Mouse (Mus musculus): ENCODE measurements around the gene Tubg1. TPM values are rescaled to one million over a fixed set of nuclear protein-coding genes. Genes with fewer than 3 reads are reported as not detected.

Gene Tubg1
- 10 to 100 TPM; 44.4 to 52.3 TPM for total RNA-seq (2021)

GRCm38 (mm10) chr11:101119761-101120544, at the start of gene Tubg1, which contains the start of gene Retreg3:
Gene Tubg1, plus strand, starts transcription at chr11:101119938.
Gene Retreg3, minus strand, starts transcription at chr11:101119893.
- DNase-seq (ENCODE audit: extremely low spot score in 1 of 2, low spot score in 1 of 2), result peak; percentile 99

DNA sequence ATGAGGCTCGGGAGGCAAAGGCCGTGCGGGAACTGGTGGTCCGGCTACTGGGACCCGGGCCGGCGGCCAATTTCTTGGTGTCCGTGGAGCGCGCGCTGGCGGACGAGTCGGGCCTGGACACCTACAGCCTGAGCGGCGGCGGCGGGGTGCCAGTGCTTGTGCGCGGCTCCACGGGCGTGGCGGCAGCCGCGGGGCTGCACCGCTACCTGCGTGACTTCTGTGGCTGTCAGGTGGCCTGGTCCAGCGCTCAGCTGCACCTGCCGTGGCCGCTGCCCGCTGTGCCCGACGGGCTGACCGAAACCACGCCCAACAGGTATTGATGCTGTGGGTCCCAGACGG, 49.6 kb upstream of the Tubg1 start:
- DNase-seq (ENCODE audit: extremely low spot score in 1 of 2, low spot score in 1 of 2), result no peak

DNA sequence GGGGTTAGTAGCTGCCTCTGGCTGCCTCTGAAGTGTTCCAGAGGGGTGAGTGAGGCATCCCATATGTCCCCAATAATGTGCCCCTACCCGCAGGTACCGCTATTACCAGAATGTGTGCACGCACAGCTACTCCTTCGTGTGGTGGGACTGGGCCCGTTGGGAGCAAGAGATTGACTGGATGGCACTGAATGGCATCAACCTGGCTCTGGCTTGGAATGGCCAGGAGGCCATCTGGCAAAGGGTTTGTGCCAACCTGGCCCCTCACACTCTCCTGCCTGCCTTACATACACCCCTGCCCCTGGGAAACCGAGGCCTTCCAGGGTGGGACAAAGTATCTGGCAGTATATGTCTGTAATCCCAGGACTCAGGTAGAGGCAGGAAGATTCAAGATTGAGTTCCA, 48.8 kb upstream of the Tubg1 start:
- DNase-seq (ENCODE audit: extremely low spot score in 1 of 2, low spot score in 1 of 2), result no peak

GRCm38 (mm10) chr11:101071810-101072428, 47.8 kb upstream of the Tubg1 start:
- no peak for DNase-seq (ENCODE audit: extremely low spot score in 1 of 2, low spot score in 1 of 2)

DNA sequence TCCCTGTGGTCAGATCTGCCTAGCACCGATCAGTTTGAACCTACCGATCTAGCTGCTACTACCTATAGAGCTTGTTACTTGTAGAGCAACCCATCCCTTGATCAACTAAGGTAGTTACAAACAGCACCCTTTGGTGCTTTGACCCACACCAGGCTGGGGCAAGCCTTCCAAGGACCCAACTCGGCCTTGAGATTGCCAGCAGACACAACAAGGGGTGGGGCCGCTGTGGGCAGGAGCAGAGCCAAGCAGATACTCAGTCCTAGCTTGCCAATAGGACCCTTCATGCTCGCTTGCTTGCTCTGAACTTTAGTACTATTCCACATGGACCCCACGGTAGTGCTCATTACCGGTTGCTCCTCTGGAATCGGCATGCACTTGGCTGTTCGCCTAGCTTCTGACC, 41.6 kb upstream of the Tubg1 start, which contains the start of gene Hsd17b1:
TSS of gene Hsd17b1 (plus strand) at position 291 of the 400 bp plus-strand sequence.
- no peak for DNase-seq (ENCODE audit: extremely low spot score in 1 of 2, low spot score in 1 of 2)

- DNase-seq (ENCODE audit: extremely low spot score in 1 of 2, low spot score in 1 of 2), result no peak
Observed at GRCm38 (mm10) chr11:101079746-101080145, 40.0 kb upstream of the Tubg1 start.

DNA sequence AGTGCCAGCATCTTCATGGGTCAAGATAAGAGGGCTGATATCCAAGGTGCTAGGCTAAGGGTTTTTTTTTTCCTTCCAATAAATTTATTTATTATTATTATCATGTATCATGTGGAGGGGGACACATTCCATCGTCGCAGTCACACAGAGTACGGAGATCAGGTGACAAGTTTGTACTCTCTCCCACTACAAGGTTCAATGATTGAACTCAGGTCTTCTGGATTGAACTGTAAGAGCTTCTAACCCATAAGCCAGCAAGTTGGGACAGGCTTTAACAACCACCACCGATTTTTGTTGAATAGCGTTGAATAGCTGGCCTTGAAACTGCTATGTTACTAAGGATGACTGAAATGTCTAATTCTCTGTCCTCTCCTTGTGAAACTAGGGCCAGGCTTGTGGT, 39.3 kb upstream of the Tubg1 start:
- DNase-seq (ENCODE audit: extremely low spot score in 1 of 2, low spot score in 1 of 2), result no peak

GRCm38 (mm10) chr11:101081659-101082058, 38.1 kb upstream of the Tubg1 start:
- no peak for DNase-seq (ENCODE audit: extremely low spot score in 1 of 2, low spot score in 1 of 2)

- DNase-seq (ENCODE audit: extremely low spot score in 1 of 2, low spot score in 1 of 2), result peak; percentile 70 to 72
Observed at GRCm38 (mm10) chr11:101082208-101083082, 37.3 kb upstream of the Tubg1 start, which contains the start of gene Coasy. Gene Coasy, plus strand, starts transcription at chr11:101082565.

- DNase-seq (ENCODE audit: extremely low spot score in 1 of 2, low spot score in 1 of 2), result no peak
Observed at GRCm38 (mm10) chr11:101083083-101083697, 36.5 kb upstream of the Tubg1 start.

- no peak for DNase-seq (ENCODE audit: extremely low spot score in 1 of 2, low spot score in 1 of 2)
Observed at GRCm38 (mm10) chr11:101084246-101084645, 35.5 kb upstream of the Tubg1 start.

DNA sequence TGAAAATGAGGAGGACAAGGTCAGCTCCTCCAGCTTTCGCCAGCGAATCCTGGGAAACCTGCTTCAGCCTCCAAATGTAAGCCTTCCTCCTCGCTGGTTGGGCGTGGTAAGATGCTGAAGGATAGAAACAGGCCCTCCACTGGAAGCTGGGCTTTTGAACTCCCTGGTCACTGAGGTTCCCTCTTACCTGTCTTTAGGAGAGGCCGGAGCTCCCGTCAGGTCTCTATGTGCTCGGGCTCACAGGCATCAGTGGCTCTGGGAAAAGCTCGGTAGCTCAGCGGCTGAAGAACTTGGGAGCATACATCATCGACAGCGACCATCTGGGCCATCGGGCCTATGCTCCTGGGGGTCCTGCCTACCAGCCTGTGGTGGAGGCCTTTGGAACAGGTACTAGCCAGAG, 34.9 kb upstream of the Tubg1 start:
- no peak for DNase-seq (ENCODE audit: extremely low spot score in 1 of 2, low spot score in 1 of 2)

DNA sequence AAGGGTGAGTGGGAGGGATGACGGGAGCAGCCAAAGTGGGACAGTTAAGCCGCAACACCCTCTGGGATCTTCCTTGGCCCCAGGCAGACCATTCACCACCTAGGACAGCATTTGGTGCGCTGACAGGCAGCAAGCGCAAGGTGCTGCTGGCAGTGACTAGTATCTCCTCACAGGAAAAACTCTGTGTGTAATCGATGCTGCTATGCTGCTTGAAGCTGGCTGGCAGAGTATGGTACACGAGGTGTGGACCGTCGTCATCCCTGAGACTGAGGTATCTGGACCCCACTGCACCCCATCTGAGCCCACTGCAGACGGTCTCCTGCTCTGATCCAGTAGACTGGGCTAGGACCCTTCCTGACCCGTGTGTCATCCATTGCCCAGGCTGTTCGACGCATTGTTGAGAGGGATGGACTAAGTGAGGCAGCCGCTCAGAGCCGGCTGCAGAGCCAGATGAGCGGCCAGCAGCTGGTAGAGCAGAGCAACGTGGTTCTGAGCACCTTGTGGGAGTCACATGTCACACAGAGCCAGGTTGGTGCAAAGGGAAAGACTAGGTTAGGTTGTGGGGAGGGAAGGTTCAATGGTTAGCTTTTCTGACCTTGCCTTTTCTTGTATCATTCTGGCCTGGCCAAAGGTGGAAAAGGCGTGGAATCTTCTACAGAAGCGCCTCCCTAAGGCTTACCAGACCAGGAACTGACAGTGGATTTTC, 34.0 kb upstream of the Tubg1 start:
- no peak for DNase-seq (ENCODE audit: extremely low spot score in 1 of 2, low spot score in 1 of 2)

DNA sequence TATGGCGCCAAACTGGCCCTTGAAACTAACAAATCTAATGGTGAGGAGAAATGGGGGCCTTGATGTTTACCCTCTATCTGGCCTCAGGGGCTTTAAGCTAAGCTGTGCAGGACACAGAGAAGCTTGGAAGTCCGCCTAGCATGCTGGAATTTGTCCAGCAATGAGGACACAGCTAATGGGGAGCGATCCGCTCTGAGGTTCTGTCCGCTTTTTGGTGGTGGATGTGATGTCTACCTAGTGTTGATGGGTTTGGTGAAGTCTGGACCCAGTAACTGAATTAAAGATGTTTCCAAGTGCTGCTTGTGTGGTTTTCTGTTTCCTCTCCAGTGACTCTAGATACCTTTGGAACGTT, 33.4 kb upstream of the Tubg1 start:
- no peak for DNase-seq (ENCODE audit: extremely low spot score in 1 of 2, low spot score in 1 of 2)

DNA sequence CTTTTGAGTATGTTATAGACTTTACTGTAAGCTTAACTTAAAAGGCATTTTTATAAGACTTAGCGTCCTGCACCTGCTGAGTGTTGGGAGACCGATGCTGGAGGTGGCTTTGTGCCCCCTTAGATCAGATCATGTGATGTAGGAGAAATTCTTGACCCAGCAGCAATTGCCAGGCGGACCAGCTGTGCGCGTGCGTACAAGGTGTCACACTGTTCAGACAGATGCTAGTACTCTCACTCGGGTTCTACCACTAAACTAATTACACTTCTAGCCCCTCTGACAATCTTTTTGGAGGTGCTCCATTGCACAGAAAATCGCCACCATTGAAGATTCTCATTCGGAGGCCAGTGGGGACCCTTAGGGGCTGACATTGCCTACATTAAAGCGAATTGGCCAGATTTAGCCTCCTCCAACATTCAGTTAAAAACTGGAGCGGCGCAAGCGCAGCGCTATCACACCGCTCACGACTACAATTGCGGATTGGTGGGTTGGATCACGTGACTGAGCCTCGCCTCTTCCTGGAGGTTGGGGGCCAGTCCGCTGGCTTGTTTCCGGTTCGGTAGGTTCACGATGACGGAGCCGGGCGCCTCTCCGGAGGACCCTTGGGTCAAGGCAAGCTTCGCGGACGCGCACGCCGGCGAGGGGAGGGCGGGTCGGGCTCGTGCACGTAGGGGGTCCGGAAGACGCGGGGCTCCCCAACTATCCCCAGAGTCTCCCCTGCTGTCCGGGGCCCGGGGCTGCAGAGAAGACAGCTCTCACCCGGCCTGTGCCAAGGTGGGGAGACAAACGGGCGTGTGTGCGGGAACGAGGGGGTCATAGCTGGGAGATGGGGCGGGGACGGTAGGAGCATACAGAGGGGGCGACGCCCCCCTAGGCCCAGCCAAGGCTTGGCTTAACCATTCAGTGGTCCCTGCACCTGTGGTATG, 32.7 kb upstream of the Tubg1 start, which contains the start of gene Mlx:
TSS of gene Mlx (plus strand) at position 522 of the 926 bp plus-strand sequence.
- peak; percentile 73 to 81 for DNase-seq (ENCODE audit: extremely low spot score in 1 of 2, low spot score in 1 of 2)

GRCm38 (mm10) chr11:101087682-101088055, 32.1 kb upstream of the Tubg1 start:
- no peak for DNase-seq (ENCODE audit: extremely low spot score in 1 of 2, low spot score in 1 of 2)

- no peak for DNase-seq (ENCODE audit: extremely low spot score in 1 of 2, low spot score in 1 of 2)
Observed at GRCm38 (mm10) chr11:101089931-101090330, 29.8 kb upstream of the Tubg1 start.

DNA sequence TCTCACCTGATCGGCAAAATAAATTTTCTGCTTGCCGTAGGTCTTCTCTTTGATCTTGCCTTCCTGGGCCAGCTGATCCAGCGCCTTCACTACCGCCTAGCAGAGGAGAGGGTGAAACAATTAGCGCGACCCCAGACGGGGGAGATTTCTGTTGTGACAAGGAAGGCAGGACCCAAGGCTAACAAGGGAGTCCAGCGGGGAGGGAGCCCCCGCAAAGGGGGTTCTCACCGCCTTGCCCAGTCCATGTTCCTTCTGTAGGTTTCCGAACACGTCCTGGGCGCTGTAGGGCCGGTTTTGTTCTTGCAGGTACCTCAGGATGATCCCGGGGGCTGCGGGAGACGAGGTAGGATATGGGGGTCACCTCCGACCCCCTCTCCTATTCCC, 24.8 kb upstream of the Tubg1 start:
- DNase-seq (ENCODE audit: extremely low spot score in 1 of 2, low spot score in 1 of 2), result peak in 1 of 2 experiments; percentile 32
